Mouse (Mus musculus) midbrain, embryonic 13.5 days (tissue): ENCODE measurements at regions not wholly inside any gene's neighbourhood (a gene's known extent, or its start where the extent isn't known, plus 50 kb on each side); places are given as distances from the start of the nearest gene placed in this dataset.

Experiments
- ATAC-seq: fragments of 200-750 bp; cut with Nextera tagmentation; 2 replicates; pipeline ENCODE4 v1.8.0; 2017; ENCODE audit warnings: mild to moderate bottlenecking, moderate TSS enrichment, moderate library complexity
- H3K27ac ChIP-seq: fragments of 300-500 bp; sonication (generic); 2 replicates; pipeline ENCODE4 v1.5.1; 2015; ENCODE audit warnings: inconsistent platforms, mild to moderate bottlenecking, moderate library complexity
- H3K27me3 ChIP-seq: fragments of 300-500 bp; sonication (generic); 2 replicates; pipeline ENCODE4 v1.6.1; 2015; ENCODE audit warnings: mild to moderate bottlenecking, inconsistent platforms
- H3K36me3 ChIP-seq: fragments of 300-500 bp; sonication (generic); 2 replicates; pipeline ENCODE4 v1.6.1; 2015; ENCODE audit warnings: mild to moderate bottlenecking, inconsistent platforms
- H3K4me1 ChIP-seq: fragments of 300-500 bp; sonication (generic); replicated peaks from 2 replicates; pipeline ENCODE4 v1.6.1; 2015; ENCODE audit warnings: inconsistent platforms
- H3K4me2 ChIP-seq: fragments of 300-500 bp; sonication (generic); replicated peaks from 2 replicates; pipeline ENCODE4 v1.6.1; 2015; ENCODE audit warnings: moderate library complexity, mild to moderate bottlenecking, inconsistent platforms
- H3K4me3 ChIP-seq: fragments of 300-500 bp; sonication (generic); replicated peaks from 2 replicates; pipeline ENCODE4 v1.5.1; 2015; ENCODE audit warnings: mild to moderate bottlenecking, inconsistent platforms
- H3K9ac ChIP-seq: fragments of 300-500 bp; sonication (generic); replicated peaks from 2 replicates; pipeline ENCODE4 v1.6.1; 2015; ENCODE audit warnings: mild to moderate bottlenecking, inconsistent platforms
- H3K9me3 ChIP-seq: fragments of 300-500 bp; sonication (generic); 2 replicates; pipeline ENCODE4 v1.6.1; 2016; ENCODE audit warnings: mild to moderate bottlenecking, inconsistent platforms
- WGBS: fragments of 180-500 bp; shearing (Covaris S2); methylation state at CpG from one replicate; pipeline ENCODE4 v1.1.7; 2015; 5-methylcytosine and 5-hydroxymethylcytosine counted together

DNA sequence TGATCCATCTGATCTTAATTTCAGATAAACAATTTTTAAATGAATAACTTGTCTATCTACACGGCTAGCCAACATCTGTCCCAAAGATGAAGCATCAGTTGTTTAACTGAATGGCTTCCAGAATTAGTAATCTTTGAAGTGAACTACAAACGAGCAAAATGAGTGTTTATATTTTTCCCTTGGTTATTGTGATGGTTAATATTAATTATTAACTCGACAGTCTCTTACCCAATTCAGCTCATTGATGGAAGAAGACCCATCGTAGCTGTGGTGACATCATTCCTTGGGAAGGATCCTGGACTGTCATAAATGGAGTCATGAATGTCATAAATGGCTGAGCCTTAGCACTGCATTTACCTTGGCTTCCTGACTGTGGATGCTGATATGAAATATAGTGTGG lies 60.4 kb upstream of the Mocs1 start:
- H3K27me3 ChIP-seq, result no peaks in the 10 kb centered on the region
- no peaks in the 10 kb centered on the region for H3K4me1 ChIP-seq
- H3K4me3 ChIP-seq, result no peak overlapping the region
- H3K27ac ChIP-seq, result no peak overlapping the region
- no peaks in the 10 kb centered on the region for H3K36me3 ChIP-seq
- no peaks in the 10 kb centered on the region for H3K9me3 ChIP-seq
- no peak overlapping the region for H3K4me2 ChIP-seq
- no peak for ATAC-seq
- 87% methylated on average over 4 of the region's 4 CpGs for WGBS
- H3K9ac ChIP-seq, result no peak overlapping the region

DNA sequence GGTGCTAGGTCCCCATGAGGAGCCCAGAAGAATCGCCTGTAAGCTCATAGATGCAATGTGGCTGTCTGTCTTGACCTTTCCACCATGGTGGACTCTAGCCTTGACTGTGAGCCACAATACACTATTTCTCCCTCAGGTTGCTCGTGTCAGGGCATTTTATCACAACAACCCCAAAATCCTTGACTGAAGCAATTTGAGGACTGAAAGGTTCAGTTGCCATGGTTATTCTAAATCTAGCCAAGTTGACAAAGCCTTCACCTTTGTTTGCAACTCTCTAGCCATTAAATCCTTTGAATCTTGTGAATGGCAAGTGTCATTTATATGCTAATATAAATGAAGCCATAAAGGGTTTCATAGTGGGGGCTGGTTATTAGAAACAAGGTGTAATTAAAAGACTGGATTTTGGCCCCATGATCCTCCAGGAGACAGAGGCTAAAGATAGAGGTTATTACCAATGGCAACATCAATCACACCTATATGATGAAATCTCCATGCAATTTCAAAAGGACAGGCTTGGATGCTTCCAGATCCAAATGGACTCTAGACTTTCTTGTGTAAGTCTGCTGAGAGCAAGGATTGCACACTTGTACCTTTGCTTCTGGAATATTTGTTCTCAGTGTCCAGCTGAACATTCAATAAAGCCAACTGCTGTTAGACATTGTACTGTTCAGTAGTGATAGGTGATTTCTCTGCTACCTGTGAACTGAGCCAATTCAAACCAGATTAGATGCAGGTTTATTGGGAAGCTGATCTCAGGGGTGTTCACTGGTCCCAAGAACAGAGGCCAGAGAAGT lies 59.5 kb upstream of the Mocs1 start:
- Histone ChIP-seq H3K9ac (no peak overlapping the region), H3K4me1 (no peaks in the 10 kb centered on the region), H3K27me3 (no peaks in the 10 kb centered on the region), H3K4me2 (no peak overlapping the region), H3K9me3 (no peaks in the 10 kb centered on the region), H3K36me3 (no peaks in the 10 kb centered on the region), H3K4me3 (no peak overlapping the region), H3K27ac (no peak overlapping the region)
- WGBS, result 52% methylated on average over 2 of the region's 2 CpGs
- ATAC-seq, result no peak

DNA sequence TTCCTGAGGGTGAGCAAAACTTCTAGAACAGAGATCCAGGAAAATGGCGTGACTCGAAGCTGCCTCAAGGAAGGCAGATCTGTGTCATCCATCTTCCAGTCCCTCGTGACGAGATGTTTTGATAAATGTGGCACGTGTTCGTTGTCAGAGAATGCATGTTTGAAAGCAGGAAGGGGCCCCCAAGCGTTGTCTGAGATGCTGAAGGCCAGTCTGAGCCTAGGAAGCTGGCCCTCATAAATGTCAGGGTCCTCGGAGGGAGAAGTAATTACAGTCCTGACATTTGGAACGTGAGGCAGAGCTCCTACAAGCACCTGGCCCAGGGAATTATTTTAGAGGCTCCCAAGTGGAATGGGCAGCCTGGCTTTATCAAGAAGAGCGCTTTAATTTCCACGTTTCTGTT lies 50.5 kb upstream of the Mocs1 start:
- WGBS, result 84% methylated on average over 11 of the region's 11 CpGs
- ATAC-seq, result no peak
- Histone ChIP-seq H3K27ac (no peak overlapping the region), H3K4me1 (no peaks in the 10 kb centered on the region), H3K4me3 (no peak overlapping the region), H3K4me2 (no peak overlapping the region), H3K36me3 (no peaks in the 10 kb centered on the region), H3K9me3 (no peaks in the 10 kb centered on the region), H3K9ac (no peak overlapping the region), H3K27me3 (no peaks in the 10 kb centered on the region)
